Mouse (Mus musculus): ENCODE data around the gene Crb3.
A peak's percentile ranks its signal among the peaks of the same experiment; 100 is the strongest.

The Crb3 gene

DNA sequence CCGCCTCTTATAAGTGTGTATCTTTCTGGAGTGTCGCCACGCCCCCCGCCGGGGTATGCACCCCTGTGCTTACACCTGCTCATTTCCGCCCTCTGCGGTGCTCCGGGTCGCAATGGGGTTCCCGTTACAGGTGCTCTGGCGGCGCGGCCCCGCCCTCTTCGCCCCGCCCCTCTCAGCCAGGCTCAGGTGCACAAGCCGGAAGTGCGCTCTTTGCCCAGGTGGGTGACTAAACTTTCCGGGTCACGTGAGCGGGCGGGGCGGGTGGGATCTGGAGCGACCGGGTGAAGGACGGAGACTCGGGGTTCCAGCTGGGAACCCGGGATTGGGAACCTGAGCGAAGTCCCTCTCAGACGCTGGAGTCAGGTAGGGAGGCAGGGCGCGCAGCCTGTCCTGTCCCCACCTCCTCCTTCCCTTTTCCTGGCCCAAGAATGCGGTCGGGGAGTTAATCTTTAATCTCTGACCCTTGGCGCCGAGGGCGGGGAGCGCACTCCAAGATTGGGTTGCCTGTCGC is 3.2 kb downstream of the Crb3 start:
- peak; percentile 51 to 70 for DNase-seq (ENCODE audit: low spot score in 2 of 2)

DNA sequence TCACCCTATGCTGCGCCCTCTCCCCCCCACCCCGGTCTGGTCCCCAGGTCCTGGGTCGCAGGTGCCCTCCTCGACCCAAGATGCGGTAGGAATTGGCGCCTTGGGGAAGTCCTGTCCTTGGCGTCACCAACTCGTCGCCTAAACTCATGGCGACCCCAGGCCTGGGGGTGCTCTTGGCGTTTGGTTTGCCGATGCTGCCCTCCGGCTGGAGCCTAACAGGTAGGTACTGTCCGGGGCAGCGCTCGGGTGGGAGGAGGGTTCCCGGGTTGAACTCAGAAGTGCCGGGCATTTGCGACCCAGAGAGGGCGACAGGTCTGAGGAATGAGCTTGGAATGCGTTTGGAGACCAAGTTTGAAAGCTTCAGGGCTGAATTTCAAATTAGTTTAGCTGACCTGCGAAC is 3.6 kb downstream of the Crb3 start:
- no peak for DNase-seq (ENCODE audit: low spot score in 2 of 2)

DNA sequence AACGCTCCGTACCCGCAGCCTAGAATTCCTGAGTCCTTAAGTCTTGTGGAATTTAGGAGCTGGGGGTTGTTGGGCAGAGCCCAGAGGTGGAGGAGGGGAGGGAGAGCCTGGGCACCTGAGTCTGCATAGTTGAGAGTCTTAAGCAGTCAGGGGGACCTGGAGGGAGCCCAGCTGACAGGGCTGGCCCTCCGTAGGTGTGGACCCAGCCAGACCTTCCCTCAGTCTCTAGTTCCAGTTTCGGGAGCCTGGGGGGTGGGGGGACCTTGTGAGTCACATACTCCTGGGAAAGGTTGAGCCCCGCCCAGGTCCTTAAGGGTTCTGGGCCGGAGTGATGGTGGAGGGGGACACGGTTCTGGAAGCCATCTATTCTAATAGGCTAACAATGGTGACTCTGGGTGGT is 4.1 kb downstream of the Crb3 start:
- DNase-seq (ENCODE audit: low spot score in 2 of 2) = no peak

DNA sequence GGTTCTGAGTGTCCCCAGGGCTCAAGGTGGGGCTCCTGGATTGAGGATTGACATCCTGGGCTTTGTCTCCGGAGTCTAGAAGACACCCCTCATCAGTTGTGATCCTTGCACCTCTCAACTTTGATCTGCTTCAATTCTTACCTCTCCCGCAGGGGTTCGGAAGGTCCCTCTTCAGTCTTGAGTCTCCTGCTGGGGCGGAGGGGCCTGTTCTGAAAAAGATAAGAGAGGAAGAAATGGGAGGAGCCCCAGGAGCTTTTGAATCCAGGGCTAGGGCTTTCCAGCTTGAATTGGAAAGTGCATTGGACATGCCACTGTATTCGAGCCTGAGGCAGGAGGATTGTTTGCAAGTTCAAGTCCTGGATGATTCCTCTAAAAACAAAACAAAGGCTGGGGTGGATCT is 8.0 kb downstream of the Crb3 start:
- DNase-seq (ENCODE audit: low spot score in 2 of 2) = no peak

DNA sequence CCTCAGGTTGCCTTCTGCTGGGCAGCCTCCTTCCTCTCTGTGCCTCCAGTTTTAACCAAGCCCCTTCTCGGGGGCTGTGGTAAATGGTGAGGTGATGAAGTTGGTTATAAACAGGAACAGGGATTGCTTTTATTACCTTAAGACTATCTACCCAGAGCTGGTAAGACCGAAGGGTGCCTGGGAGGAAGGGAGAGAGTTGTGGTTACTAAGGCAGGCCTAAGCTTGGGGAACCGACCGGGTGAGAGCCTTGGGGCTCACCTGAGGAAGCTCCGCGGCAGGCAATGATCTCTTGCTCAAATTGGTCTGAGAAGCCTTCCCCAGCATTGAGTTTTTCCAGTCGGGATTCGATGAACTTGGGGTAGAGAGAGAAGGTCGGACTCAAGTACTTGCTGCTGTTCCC is 11.4 kb downstream of the Crb3 start:
- no peak for DNase-seq (ENCODE audit: low spot score in 2 of 2)

DNA sequence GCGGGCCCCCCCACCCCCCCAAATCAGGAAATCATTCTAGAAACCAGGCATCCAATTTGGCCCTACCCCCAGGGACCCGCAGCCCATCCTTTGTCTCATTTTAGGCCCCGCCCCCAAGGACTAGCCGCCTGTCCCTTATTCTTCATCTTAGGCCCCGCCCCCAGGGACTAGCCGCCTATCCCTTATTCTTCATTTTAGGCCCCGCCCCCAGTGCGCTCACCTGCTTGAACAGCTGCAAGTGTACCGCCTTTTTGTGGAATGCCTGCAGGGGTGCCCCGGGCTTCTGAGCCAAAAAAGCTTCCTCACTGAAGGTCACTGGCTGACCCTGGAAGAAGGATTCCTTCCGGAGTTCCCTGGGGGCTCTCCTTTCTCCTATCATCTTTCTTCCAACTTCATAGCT is 11.8 kb downstream of the Crb3 start:
- no peak for DNase-seq (ENCODE audit: low spot score in 2 of 2)

DNA sequence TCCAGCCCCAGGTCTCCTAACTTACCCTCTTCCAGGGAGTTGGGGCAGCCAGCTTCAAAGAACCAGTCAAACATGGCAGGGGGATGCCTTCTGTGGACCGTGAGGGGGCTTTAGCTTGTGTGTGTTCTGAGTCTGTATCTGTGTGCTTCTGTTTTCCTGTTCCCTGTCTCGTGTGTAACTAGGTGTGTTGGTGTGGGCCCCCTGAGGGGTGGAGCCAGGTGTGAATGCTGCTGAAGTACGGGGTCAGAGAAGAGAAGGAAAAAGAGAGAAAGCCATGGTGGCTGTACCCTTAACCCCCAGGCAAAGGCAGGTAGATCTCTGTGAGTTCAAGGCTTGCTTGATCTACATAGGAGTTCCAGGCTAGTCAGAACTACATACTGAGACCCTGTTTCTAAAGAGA is 18.0 kb downstream of the Crb3 start:
- DNase-seq (ENCODE audit: low spot score in 2 of 2) = no peak

DNA sequence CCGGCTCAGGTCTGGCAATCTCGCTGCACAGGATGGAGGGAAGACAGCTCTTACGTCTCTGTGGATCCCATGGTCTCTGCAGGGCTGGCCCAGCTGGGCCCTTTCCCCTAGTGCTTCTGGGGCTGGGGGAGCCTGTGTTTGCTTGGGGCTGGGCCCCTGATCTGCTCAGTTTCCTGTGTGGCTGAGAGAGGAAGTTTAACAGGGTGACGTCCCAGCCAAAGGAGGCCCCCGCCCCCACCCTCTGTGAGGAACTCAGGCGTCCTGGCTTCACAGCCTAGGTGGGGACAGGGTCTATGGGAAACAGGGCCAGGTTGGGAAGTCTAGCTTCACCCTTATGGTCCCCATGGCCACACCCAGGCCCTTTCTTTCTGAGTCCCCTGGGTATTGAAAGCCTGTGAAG is 19.4 kb downstream of the Crb3 start, which contains the start of gene Dennd1c:
Gene Dennd1c (minus strand): TSS at position 179 of the 400 bp plus-strand sequence.
- no peak for DNase-seq (ENCODE audit: low spot score in 2 of 2)

DNA sequence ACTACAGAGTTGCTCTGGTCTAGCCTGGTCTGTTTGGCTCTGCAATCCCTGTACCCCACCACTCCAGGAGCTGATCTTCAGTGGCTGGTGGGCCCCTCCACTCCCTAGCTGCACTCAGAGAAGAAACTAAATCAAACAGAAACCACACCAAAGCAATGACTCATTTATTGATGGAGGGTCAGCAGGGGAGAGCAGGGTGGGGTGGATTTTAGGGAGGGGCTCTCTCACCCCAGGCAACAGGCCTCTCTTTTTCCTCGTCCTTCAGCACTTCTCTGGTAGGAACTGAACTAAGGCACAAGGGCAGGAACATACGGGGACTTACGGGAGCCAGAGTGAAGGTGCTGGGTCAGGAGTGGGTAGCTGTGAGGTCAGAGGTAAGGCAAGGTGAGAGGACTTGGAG is 21.0 kb downstream of the Crb3 start:
- DNase-seq (ENCODE audit: low spot score in 2 of 2) = no peak

DNA sequence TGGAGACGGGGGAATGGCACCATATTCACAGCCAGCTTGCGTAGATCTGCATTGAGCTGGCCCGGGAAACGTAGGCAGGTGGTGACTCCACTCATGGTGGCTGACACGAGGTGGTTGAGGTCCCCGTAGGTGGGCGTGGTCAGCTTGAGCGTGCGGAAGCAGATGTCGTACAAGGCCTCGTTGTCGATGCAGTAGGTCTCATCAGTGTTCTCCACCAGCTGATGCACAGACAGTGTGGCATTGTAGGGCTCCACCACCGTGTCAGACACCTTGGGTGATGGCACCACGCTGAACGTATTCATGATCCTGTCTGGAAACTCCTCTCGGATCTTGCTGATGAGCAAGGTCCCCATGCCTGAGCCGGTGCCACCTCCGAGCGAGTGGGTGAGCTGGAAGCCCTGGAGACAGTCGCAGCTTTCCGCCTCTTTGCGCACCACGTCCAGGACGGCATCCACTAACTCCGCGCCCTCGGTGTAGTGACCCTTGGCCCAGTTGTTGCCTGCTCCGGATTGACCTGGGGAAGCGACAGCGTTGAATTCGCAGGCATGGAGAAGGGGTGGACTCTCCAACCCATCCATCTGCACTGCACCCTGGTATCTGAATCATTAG is 22.4 kb downstream of the Crb3 start:
- DNase-seq (ENCODE audit: low spot score in 2 of 2) = no peak

DNA sequence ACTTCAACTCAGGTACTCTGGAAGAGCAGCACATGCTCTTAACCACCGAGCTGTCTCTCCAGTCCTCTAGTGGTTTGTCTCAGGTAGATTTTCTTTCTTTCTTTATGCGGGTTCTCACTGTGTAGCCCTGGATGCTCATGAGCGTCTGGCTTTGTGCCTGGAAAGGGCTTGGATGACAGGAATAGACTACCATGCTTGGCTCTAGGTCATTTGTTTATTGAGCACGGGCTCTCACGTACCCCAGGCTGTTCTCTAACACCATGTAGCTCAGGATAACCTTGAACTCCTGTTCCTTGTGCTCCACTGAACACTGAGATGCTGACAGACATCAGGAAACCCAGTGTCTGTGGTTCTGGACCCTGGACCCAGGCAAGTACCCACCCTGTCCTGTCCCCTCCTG is 23.6 kb downstream of the Crb3 start:
- no peak for DNase-seq (ENCODE audit: low spot score in 2 of 2)

DNA sequence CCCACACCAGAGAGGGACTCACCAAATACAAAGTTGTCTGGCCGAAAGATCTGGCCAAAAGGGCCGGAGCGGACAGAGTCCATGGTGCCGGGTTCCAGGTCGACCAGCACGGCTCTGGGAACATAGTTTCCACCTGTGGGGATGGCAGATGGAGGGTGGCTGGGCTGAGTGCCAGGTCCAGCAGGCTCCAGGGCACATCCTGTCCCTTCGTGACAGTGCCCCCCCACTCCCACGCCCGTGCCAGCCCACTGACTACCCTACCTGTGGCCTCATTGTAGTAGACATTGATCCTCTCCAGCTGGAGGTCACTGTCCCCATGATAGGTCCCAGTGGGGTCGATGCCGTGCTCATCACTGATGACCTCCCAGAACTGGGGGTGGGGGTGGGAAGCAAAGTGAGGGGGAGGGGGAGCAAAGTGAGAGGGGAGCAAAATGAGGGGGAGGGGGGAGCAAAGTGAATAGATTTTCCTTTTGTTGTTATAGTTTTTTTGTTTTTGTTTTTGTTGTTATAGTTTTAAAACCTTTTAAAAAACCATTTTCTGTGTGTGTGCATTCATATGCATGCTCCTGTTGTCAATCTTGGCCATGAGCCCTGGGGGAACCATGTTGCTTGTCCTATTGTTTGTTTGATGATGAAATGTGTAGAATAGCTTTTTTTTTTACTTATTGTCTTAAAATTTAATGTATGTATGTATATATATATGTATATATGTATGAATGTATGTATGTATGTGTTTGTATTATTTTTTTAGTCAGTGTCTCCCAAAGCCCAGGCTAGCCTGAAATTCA is 27.3 kb downstream of the Crb3 start:
- DNase-seq (ENCODE audit: low spot score in 2 of 2) = no peak

DNA sequence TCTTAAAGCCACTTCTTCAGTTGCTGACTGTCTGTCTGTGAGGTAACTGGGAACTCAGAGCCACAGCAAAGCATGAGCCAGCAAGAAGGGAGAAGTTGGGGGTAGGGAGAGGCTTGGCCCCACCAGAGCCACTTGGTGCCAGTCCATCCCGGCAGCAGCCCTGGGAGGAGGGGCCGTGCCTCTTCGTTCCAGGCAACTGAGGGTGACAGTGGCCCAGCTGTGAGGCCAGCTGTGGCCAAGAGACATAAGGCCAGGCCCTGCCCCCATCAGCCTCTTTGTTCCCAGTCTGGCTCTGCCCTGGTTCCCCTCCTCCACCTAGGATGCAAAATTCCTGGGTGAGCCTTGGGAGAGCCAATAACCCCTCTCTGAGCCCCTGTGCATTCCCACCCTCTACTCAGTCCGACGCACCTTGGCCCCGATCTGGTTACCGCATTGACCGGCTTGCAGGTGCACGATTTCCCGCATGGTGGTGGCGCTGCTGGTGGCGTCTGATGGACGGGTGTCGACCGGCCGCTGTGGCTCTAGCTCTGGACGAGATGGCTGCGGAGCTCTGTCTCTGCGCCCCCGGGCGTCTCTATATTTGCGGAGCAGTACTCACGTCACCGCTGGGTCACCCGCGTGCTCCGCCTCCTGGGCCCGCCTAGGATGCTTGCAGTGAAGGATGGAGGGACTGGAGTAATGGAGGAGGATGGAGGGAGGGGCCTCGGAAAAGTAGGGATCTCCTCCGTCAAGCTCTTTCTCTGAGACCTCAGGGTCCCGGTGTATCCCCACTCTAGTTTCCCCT is 28.3 kb downstream of the Crb3 start, which contains the start of gene Tubb4a:
Gene Tubb4a (minus strand): TSS at position 734 of the 784 bp plus-strand sequence.
- DNase-seq (ENCODE audit: low spot score in 2 of 2) = no peak

DNA sequence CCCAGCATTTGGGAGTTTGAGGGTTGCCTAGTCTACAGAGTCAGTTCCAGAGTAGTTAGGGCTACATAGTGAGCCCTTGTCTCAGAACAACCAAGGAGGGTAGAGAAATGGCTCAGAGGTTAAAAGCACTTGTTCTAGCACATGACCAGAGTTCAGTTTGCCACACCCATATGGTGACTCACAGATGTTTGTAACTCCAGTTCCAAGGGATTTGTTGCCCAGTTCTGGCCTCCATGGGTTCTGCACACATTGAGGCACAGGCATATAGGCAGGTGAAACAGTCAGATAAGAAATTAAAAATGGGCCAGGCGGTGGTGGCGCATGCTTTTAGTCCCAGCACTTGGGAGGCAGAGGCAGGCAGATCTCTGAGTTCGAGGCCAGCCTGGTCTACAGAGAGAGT is 35.3 kb downstream of the Crb3 start:
- no peak for DNase-seq (ENCODE audit: low spot score in 2 of 2)

DNA sequence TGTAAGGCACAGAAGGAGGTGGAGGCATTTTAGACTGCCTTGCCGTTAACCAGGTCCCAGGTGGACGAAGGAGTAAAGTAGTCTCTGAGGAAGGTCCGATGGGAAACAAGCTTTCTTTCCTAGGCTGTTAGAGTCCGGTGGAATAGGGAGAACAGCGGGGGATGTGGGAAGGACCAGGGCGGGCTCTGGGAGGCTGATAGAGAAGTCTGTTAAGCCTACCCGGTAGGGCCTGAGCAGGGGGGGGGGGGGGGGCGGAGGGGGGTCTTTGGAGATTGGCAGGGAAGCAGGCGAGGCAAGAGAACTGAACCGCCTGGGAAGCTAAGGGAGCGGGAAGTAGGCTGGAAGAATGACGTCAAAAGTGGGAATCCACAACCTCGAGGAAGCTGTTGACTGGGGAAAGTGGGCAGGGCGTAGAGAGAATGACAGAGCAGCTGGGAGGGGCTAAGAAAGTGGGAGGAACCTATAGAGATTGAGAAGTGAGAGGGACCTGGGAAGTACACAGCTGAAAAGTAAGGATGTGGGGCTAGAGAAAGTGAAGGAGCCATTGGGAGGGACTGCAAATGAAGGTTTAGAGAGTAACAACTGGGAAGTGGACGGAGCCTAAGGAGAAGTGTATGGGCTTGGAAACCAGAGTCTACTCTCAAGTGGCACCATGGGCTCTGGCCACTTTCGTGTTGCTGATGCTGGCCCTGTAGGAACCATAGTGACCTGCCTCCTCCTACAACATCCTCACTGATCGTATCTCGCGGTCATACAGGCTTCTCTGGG is 37.1 kb downstream of the Crb3 start:
- peak; percentile 23 to 25 for DNase-seq (ENCODE audit: low spot score in 2 of 2)

DNA sequence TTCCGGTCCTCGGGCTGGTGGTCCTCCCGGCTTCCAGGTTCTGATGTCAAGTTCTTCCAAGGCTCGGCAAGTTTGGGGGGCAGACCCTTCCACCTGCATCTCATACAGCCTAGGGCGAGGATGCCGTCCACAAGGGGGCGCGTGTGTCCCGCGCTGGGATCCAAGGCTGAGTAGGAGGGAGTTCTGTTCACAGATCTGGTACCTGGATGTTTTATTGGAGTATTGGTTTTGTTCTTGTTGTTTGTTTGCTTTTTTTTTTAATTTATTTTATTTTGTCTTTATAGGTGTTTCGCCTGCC is 37.7 kb downstream of the Crb3 start:
- DNase-seq (ENCODE audit: low spot score in 2 of 2) = peak; percentile 75 to 84

DNA sequence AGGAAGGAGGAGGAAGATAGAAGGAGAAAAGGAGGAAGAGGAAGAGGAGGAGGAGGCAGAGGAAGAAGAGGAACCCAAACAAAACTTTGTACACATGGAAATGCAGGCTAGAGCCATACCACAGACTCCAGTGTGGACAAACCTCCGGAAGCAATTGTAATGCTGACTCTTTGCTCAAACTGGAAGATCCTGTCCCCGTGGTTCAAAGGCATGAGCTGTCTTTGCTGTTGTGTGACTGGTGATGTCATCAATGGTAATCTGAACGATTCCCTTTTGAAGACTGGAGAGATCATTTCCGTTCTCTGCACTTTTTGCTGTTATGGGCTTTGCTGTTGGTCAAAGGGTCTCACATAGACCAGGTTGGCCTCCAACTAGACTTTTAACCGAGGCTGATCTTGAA is 39.4 kb downstream of the Crb3 start:
- DNase-seq (ENCODE audit: low spot score in 2 of 2) = no peak

DNA sequence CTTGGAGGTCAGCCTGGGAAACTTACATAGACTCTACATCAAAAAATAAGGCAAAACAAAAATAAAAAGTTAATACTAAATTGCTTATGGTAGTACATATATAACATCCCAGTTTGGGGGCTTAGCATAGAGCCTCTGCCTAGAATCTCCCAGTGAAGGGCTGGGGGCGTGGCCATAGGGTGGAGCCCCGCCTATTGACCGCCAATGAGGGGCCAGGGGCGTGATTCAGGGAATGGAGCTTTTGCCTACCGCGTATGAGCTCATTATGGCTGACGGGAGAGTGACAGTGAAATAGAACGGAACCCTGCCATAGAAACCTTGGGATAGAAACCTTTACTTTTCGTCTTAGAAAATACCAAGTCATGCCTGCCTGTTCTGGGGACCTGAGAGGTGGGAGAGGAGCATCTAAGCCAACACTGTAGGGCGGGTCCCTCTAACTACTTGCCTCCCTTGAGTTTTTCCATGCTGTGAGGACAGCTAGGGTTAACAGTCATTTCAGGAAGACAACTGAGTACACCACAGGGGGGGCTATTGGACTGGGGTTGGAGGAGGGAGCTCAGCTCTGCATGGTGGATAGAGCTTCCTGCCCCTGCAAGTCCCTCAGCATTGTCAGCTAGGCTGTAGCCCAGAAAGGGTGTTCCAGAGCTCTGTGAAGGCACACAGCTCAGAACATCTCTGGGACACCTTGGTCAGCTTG is 40.9 kb downstream of the Crb3 start:
- DNase-seq (ENCODE audit: low spot score in 2 of 2) = no peak

DNA sequence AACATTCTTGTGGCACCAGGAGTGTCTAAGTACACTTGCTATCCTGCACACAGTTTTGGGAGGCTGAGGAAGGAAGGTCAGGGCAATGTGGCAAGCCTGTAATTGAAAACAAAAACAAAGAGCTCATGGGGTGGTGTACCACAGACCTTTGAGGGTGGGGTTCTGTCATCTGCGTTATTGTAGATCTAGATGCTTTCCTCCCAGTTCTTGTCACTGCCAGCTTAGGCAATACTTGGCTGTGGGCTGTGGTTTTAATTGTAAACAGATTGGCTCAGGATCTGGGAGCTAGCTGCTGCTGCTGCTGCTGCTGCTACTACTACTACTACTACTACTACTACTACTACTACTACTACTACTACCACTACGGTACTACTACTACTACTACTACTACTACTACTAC is 43.4 kb downstream of the Crb3 start:
- DNase-seq (ENCODE audit: low spot score in 2 of 2) = no peak

DNA sequence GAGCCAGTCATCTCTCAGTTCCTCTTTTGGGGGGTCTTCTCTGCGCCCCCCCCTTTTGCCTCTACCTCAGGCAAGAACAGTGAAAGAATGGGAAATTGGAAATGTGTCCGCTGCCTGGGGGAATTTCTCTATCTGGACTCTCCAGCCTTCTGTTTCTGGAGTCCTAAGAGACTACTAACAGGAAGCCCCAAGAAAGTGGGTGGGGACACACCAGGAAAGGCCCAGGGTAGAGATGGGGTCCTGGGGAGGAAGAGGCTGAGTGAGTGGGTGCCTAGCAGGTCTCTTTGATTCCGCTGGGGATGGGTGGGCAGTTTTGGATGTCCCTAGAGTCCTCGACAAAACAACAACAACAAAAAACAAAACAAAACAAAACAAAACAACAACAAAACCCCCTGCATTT is 45.6 kb downstream of the Crb3 start:
- DNase-seq (ENCODE audit: low spot score in 2 of 2) = no peak

All from urinary bladder, adult 18-20 months (tissue).